In genomic region chr1:172203566-172203965, GRCm38 (mm10) we compare ENCODE assay signal across 9 mouse cellular contexts. TPM values are rescaled to one million over a fixed set of nuclear protein-coding genes. Genes with fewer than 3 reads are reported as not detected.
DNase-seq lines count a peak whose midpoint lies in the region; ATAC-seq and TF ChIP-seq lines count a peak whose summit lies in the region.
"Had no signal": no experiment of that assay in that cellular context is flagged by ENCODE, and none has a peak within 500 bp of the region (broad histone marks: within the 10 kb centered on the region; RNA-seq: fewer than 3 reads in every experiment).

No protein-coding gene starts in this region.

- H3K4me2 ChIP-seq in liver, postnatal 0 days (ENCODE audit: low read depth, low read length) = no peak overlapping the region

- H3K9me3 ChIP-seq in liver, postnatal 0 days (ENCODE audit: low read length) = no peaks in the 10 kb centered on the region

- H3K36me3 ChIP-seq in liver, postnatal 0 days (replicated peaks; ENCODE audit: insufficient read depth, low read length) = peaks cover 25% of the 10 kb centered on the region

- no peak for TF ChIP-seq CTCF in gastrocnemius, adult 2 months (IDR thresholded peaks at IDR 0.05)
- no peak for TF ChIP-seq CTCF in liver, postnatal 0 days (IDR thresholded peaks at IDR 0.05; ENCODE audit: low read depth)

- no peak for ATAC-seq in liver, postnatal 0 days
- no peak for ATAC-seq in frontal cortex, adult (ENCODE audit: low TSS enrichment)
- ATAC-seq in activated CD4-positive, CD25-positive, alpha-beta regulatory T cell, adult 4 months = no peak

- WGBS in liver, postnatal 0 days (ENCODE audit: insufficient replicate concordance) = 28% methylated on average over 4 of the region's 4 CpGs

- TF ChIP-seq EP300 in liver, postnatal 0 days (IDR thresholded peaks at IDR 0.05; ENCODE audit: low read depth) = no peak

- peak overlapping the region; percentile 78 for H3K27ac ChIP-seq in gastrocnemius, adult 2 months
- H3K27ac ChIP-seq in liver, postnatal 0 days (ENCODE audit: low read depth) = peak overlapping the region; percentile 39; the same call in 1 of the 2 replicates

- H3K4me3 ChIP-seq in gastrocnemius, adult 2 months = peak overlapping the region; percentile 76
- no peak overlapping the region for H3K4me3 ChIP-seq in liver, postnatal 0 days (ENCODE audit: low read depth, low read length)

- H3K4me1 ChIP-seq in liver, postnatal 0 days (ENCODE audit: insufficient read depth) = peaks cover 19% of the 10 kb centered on the region

- no peak overlapping the region for H3K9ac ChIP-seq in liver, postnatal 0 days (replicated peaks)

- DNase-seq in gastrocnemius, adult 2 months = no peak
- DNase-seq in gastrocnemius, postnatal 10 days = no peak
- DNase-seq in embryo, embryonic 10.5 days (ENCODE audit: low spot score) = peak; percentile 57
- DNase-seq in heart, postnatal 10 days = peak; percentile 50 to 57
- DNase-seq in liver, postnatal 0 days = no peak
- DNase-seq in adrenal gland, postnatal 4 days (ENCODE audit: low spot score in 2 of 2) = no peak

- intact Hi-C loops in gastrocnemius, adult 2 months (cut with DNase I) = no loop called here
- intact Hi-C loops in heart, postnatal 10 days (cut with DNase I) = loop anchor here (2.0 to 10.0 kb wide), 2 partner anchors 13 to 301 kb away; partner anchors contain the start of gene Tagln2

- no peaks in the 10 kb centered on the region for H3K27me3 ChIP-seq in liver, postnatal 0 days (ENCODE audit: insufficient read depth, low read length)

RNA-seq across cellular contexts. Expression of gene Pea15a, which starts 3.0 kb away (rescaled TPM):
- 10 to 100 TPM; 19.5 to 35.2 TPM for total RNA-seq in gastrocnemius, adult 2 months (2021)
- total RNA-seq in gastrocnemius, postnatal 10 days (2021) = 10 to 100 TPM; 72.5 to 82.1 TPM
- total RNA-seq in heart, postnatal 10 days (2021) = 100 to 1,000 TPM; 111 to 121 TPM
- 14.1 and 14.5 TPM in 2 replicates for polyA plus RNA-seq in liver, postnatal 0 days (2015; fragmentation: Nextera tagmentation; extraction: Ambion mirVana)
- polyA plus RNA-seq in activated CD4-positive, CD25-positive, alpha-beta regulatory T cell, adult 4 months (2017; shearing (Covaris generic)) = 10 to 100 TPM; 42.0 to 43.1 TPM
- 10 to 100 TPM; 92.5 to 94.7 TPM for total RNA-seq in adrenal gland, postnatal 4 days (2021)

RNA-seq across cellular contexts. Expression of gene Casq1, which starts 16.1 kb away (rescaled TPM):
- total RNA-seq in gastrocnemius, adult 2 months (2021) = 1,000 to 10,000 TPM; 2,819 to 3,581 TPM
- total RNA-seq in gastrocnemius, postnatal 10 days (2021) = 1,000 to 10,000 TPM; 4,961 to 5,359 TPM
- 1 to 10 TPM; 6.6 to 9.1 TPM for total RNA-seq in heart, postnatal 10 days (2021)
- polyA plus RNA-seq in liver, postnatal 0 days (2015; fragmentation: Nextera tagmentation; extraction: Ambion mirVana) = 0.61 and 9.1 TPM in 2 replicates
- not detected for polyA plus RNA-seq in activated CD4-positive, CD25-positive, alpha-beta regulatory T cell, adult 4 months (2017; shearing (Covaris generic))
- total RNA-seq in adrenal gland, postnatal 4 days (2021) = 10 to 100 TPM; 15.7 to 51.9 TPM
- total RNA-seq: neutrophil, adult 5-6 weeks had no signal

RNA-seq across cellular contexts. Expression of gene Atp1a4, which starts 54.6 kb away (rescaled TPM):
- under 1 TPM; 0.20 to 0.43 TPM for total RNA-seq in gastrocnemius, adult 2 months (2021)
- under 1 TPM; 0.61 to 0.66 TPM for total RNA-seq in gastrocnemius, postnatal 10 days (2021)
- total RNA-seq in heart, postnatal 10 days (2021) = not detected
- 0.04 and 0.08 TPM in 2 replicates for polyA plus RNA-seq in liver, postnatal 0 days (2015; fragmentation: Nextera tagmentation; extraction: Ambion mirVana)
- not detected for polyA plus RNA-seq in activated CD4-positive, CD25-positive, alpha-beta regulatory T cell, adult 4 months (2017; shearing (Covaris generic))
- total RNA-seq in adrenal gland, postnatal 4 days (2021) = under 1 TPM; 0.39 to 0.45 TPM
- total RNA-seq: neutrophil, adult 5-6 weeks had no signal

RNA-seq across cellular contexts. Expression of gene Dcaf8, which starts 55.7 kb away (rescaled TPM):
- 100 to 1,000 TPM; 158 to 193 TPM for total RNA-seq in gastrocnemius, adult 2 months (2021)
- total RNA-seq in gastrocnemius, postnatal 10 days (2021) = 100 to 1,000 TPM; 132 to 146 TPM
- 100 to 1,000 TPM; 119 to 130 TPM for total RNA-seq in heart, postnatal 10 days (2021)
- 43.0 and 48.3 TPM in 2 replicates for polyA plus RNA-seq in liver, postnatal 0 days (2015; fragmentation: Nextera tagmentation; extraction: Ambion mirVana)
- polyA plus RNA-seq in activated CD4-positive, CD25-positive, alpha-beta regulatory T cell, adult 4 months (2017; shearing (Covaris generic)) = 10 to 100 TPM; 51.0 to 78.8 TPM
- 100 to 1,000 TPM; 177 to 181 TPM for total RNA-seq in adrenal gland, postnatal 4 days (2021)

RNA-seq across cellular contexts. Expression of gene Igsf8, which starts 57.9 kb away (rescaled TPM):
- total RNA-seq in gastrocnemius, adult 2 months (2021) = 1 to 10 TPM; 7.4 to 8.3 TPM
- 10 to 100 TPM; 15.4 to 19.1 TPM for total RNA-seq in gastrocnemius, postnatal 10 days (2021)
- total RNA-seq in heart, postnatal 10 days (2021) = 10 to 100 TPM; 13.6 to 17.1 TPM
- 12.8 and 13.1 TPM in 2 replicates for polyA plus RNA-seq in liver, postnatal 0 days (2015; fragmentation: Nextera tagmentation; extraction: Ambion mirVana)
- polyA plus RNA-seq in activated CD4-positive, CD25-positive, alpha-beta regulatory T cell, adult 4 months (2017; shearing (Covaris generic)) = 1 to 10 TPM; 3.4 to 3.8 TPM
- total RNA-seq in adrenal gland, postnatal 4 days (2021) = 10 to 100 TPM; 45.3 to 55.6 TPM

Comparison
In these comparisons a context has a peak if more than half of its experiments do, and no peak if none do; other contexts are left out.
1. DNase-seq: peak in embryo, embryonic 10.5 days (single experiment) and heart, postnatal 10 days (2 of 2); none in gastrocnemius, adult 2 months (single experiment), gastrocnemius, postnatal 10 days (single experiment), liver, postnatal 0 days (single experiment) and adrenal gland, postnatal 4 days (0 of 2).
2. RNA of gene Casq1, which starts 16.1 kb away (total RNA-seq): 4,961 to 5,359 TPM in gastrocnemius, postnatal 10 days and 2,819 to 3,581 TPM in gastrocnemius, adult 2 months; 15.7 to 51.9 TPM in adrenal gland, postnatal 4 days and 6.6 to 9.1 TPM in heart, postnatal 10 days; every median in the first group is over 10 times any median in the second.